In the genomic region with DNA sequence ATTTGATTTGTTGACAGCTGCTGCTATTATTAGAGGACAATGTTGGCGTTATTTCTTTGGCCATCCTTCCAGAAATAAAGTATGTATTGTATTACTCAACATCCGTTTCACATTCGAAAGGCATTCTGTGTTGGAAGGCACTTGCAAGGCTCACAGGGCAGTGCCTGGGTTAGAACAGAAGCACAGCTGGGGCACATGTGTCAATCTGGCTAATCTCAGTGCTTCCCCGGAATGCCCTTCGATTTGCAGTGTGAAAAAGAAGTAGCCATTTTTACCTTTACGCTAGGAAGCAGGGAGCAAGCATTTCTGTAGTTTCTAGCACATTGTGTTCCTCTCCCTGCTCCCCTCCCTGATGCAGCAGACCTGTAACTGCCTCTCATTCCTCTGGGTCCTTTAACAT, we compare ENCODE assay signal across 10 mouse cellular contexts. TPM values are rescaled to one million over a fixed set of nuclear protein-coding genes. Genes with fewer than 3 reads are reported as not detected.
DNase-seq lines count a peak whose midpoint lies in the region; ATAC-seq and TF ChIP-seq lines count a peak whose summit lies in the region.
"Had no signal": no experiment of that assay in that cellular context is flagged by ENCODE, and none has a peak within 500 bp of the region (broad histone marks: within the 10 kb centered on the region; RNA-seq: fewer than 3 reads in every experiment).

No protein-coding gene starts in this region.

- peak overlapping the region; percentile 43; the same call in 1 of the 2 replicates for H3K27ac ChIP-seq in layer of hippocampus, adult 2 months
- peak overlapping the region; percentile 87 for H3K27ac ChIP-seq in heart, embryonic 13.5 days (replicated peaks)
- no peak overlapping the region for H3K27ac ChIP-seq in hindbrain, embryonic 16.5 days (ENCODE audit: low read depth, low read length)
- H3K27ac ChIP-seq: midbrain, embryonic 13.5 days had no signal

- DNase-seq in layer of hippocampus, adult 2 months (ENCODE audit: low spot score in 2 of 2), result no peak
- no peak for DNase-seq in layer of hippocampus, postnatal 14 days (ENCODE audit: low spot score in 2 of 2)
- DNase-seq in brain, adult 2 months (ENCODE audit: low read depth, low spot score), result peak; percentile 43
- DNase-seq in lung, postnatal 10 days, result peak; percentile 31
- no peak for DNase-seq in frontal cortex, postnatal 25 days (ENCODE audit: low spot score in 2 of 2)
- DNase-seq in left cerebral cortex, postnatal 14 days (ENCODE audit: low spot score in 2 of 2), result no peak

- WGBS in heart, embryonic 13.5 days, result 32% methylated on average over 6 of the region's 6 CpGs
- 72% methylated on average over 6 of the region's 6 CpGs for WGBS in hindbrain, embryonic 16.5 days

- no peaks in the 10 kb centered on the region for H3K27me3 ChIP-seq in heart, embryonic 13.5 days (replicated peaks)
- H3K27me3 ChIP-seq in hindbrain, embryonic 16.5 days (replicated peaks; ENCODE audit: control insufficient read depth, insufficient read depth, low read length), result no peaks in the 10 kb centered on the region
- H3K27me3 ChIP-seq: midbrain, embryonic 13.5 days had no signal

- H3K9ac ChIP-seq in heart, embryonic 13.5 days, result peak overlapping the region; percentile 65
- H3K9ac ChIP-seq in hindbrain, embryonic 16.5 days (ENCODE audit: low read depth, low read length), result no peak overlapping the region; the same call in 1 of the 2 replicates
- H3K9ac ChIP-seq: midbrain, embryonic 13.5 days had no signal

- peak overlapping the region; percentile 74 for H3K4me2 ChIP-seq in heart, embryonic 13.5 days
- no peak overlapping the region; the same call in 1 of the 2 replicates for H3K4me2 ChIP-seq in hindbrain, embryonic 16.5 days (ENCODE audit: low read length)
- H3K4me2 ChIP-seq: midbrain, embryonic 13.5 days had no signal

- H3K36me3 ChIP-seq in heart, embryonic 13.5 days, result no peaks in the 10 kb centered on the region
- no peaks in the 10 kb centered on the region for H3K36me3 ChIP-seq in hindbrain, embryonic 16.5 days (ENCODE audit: control insufficient read depth, insufficient read depth, low read length)
- H3K36me3 ChIP-seq: midbrain, embryonic 13.5 days had no signal

- no peak for TF ChIP-seq CTCF in layer of hippocampus, adult 2 months (conservative IDR thresholded peaks at IDR 0.05)

- no peak overlapping the region for H3K4me3 ChIP-seq in layer of hippocampus, adult 2 months
- peak overlapping the region; percentile 29 for H3K4me3 ChIP-seq in heart, embryonic 13.5 days
- no peak overlapping the region for H3K4me3 ChIP-seq in hindbrain, embryonic 16.5 days (ENCODE audit: low read length)
- H3K4me3 ChIP-seq: midbrain, embryonic 13.5 days had no signal

- H3K4me1 ChIP-seq in heart, embryonic 13.5 days, result peaks cover 42% of the 10 kb centered on the region
- peaks cover 7% of the 10 kb centered on the region for H3K4me1 ChIP-seq in hindbrain, embryonic 16.5 days (ENCODE audit: control insufficient read depth, insufficient read depth, low read depth, low read length)
- H3K4me1 ChIP-seq: midbrain, embryonic 13.5 days had no signal

- intact Hi-C loops in left cerebral cortex, postnatal 14 days (cut with DNase I), result loop anchor here (5.0 kb wide), 2 partner anchors 221 to 311 kb away; no protein-coding TSS in a partner anchor

- no peaks in the 10 kb centered on the region for H3K9me3 ChIP-seq in heart, embryonic 13.5 days
- H3K9me3 ChIP-seq in hindbrain, embryonic 16.5 days (ENCODE audit: control insufficient read depth, low read length), result no peaks in the 10 kb centered on the region
- H3K9me3 ChIP-seq: midbrain, embryonic 13.5 days had no signal

- ATAC-seq in heart, embryonic 13.5 days (ENCODE audit: extremely low read depth, insufficient number of reproducible peaks, low FRiP score, low TSS enrichment), result no peak
- no peak for ATAC-seq in hindbrain, embryonic 16.5 days
- ATAC-seq: midbrain, embryonic 13.5 days had no signal

RNA-seq across cellular contexts. Expression of gene Ifit2, which starts 2.5 kb away (rescaled TPM):
- 1 to 10 TPM; 4.4 to 5.6 TPM for total RNA-seq in layer of hippocampus, adult 2 months (2021)
- total RNA-seq in layer of hippocampus, postnatal 14 days (2021), result 1 to 10 TPM; 3.2 to 4.3 TPM
- 6.2 and 8.0 TPM in 2 replicates for polyA plus RNA-seq in heart, embryonic 13.5 days (2015; fragmentation: Nextera tagmentation; extraction: Ambion mirVana)
- 1 to 10 TPM; 7.7 TPM for total RNA-seq in left cerebral cortex, postnatal 14 days (2021)
- 7.0 and 7.2 TPM in 2 replicates for polyA plus RNA-seq in hindbrain, embryonic 16.5 days (2015; fragmentation: Nextera tagmentation; extraction: Ambion mirVana)

RNA-seq across cellular contexts. Expression of gene Lipa, which starts 25.7 kb away (rescaled TPM):
- total RNA-seq in layer of hippocampus, adult 2 months (2021), result 10 to 100 TPM; 16.6 to 20.0 TPM
- 10 to 100 TPM; 16.1 to 19.3 TPM for total RNA-seq in layer of hippocampus, postnatal 14 days (2021)
- 31.1 and 33.9 TPM in 2 replicates for polyA plus RNA-seq in heart, embryonic 13.5 days (2015; fragmentation: Nextera tagmentation; extraction: Ambion mirVana)
- total RNA-seq in left cerebral cortex, postnatal 14 days (2021), result 10 to 100 TPM; 15.7 to 18.6 TPM
- 24.6 and 25.2 TPM in 2 replicates for polyA plus RNA-seq in hindbrain, embryonic 16.5 days (2015; fragmentation: Nextera tagmentation; extraction: Ambion mirVana)

RNA-seq across cellular contexts. Expression of gene Ifit3, which starts 30.3 kb away (rescaled TPM):
- total RNA-seq in layer of hippocampus, adult 2 months (2021), result 1 to 10 TPM; 1.9 to 4.0 TPM
- total RNA-seq in layer of hippocampus, postnatal 14 days (2021), result 1 to 10 TPM in 1 of 2 experiments, under 1 TPM in 1; 0.95 to 1.2 TPM
- polyA plus RNA-seq in heart, embryonic 13.5 days (2015; fragmentation: Nextera tagmentation; extraction: Ambion mirVana), result 1.5 and 1.6 TPM in 2 replicates
- 1 to 10 TPM; 1.5 to 2.1 TPM for total RNA-seq in left cerebral cortex, postnatal 14 days (2021)
- 1.1 and 2.3 TPM in 2 replicates for polyA plus RNA-seq in hindbrain, embryonic 16.5 days (2015; fragmentation: Nextera tagmentation; extraction: Ambion mirVana)
- total RNA-seq: MEL had no signal

RNA-seq across cellular contexts. Expression of gene Ifit1bl1, which starts 48.7 kb away (rescaled TPM):
- total RNA-seq in layer of hippocampus, adult 2 months (2021), result 1 to 10 TPM; 1.3 to 1.9 TPM
- total RNA-seq in layer of hippocampus, postnatal 14 days (2021), result 1 to 10 TPM; 1.3 to 1.4 TPM
- polyA plus RNA-seq in heart, embryonic 13.5 days (2015; fragmentation: Nextera tagmentation; extraction: Ambion mirVana), result 1.5 and 1.6 TPM in 2 replicates
- total RNA-seq in left cerebral cortex, postnatal 14 days (2021), result 1 to 10 TPM; 1.6 to 2.2 TPM
- 1.4 TPM in 2 replicates for polyA plus RNA-seq in hindbrain, embryonic 16.5 days (2015; fragmentation: Nextera tagmentation; extraction: Ambion mirVana)
- total RNA-seq: MEL had no signal

RNA-seq across cellular contexts. Expression of gene Ifit3b, which starts 54.7 kb away (rescaled TPM):
- 1 to 10 TPM; 1.0 to 1.7 TPM for total RNA-seq in layer of hippocampus, adult 2 months (2021)
- total RNA-seq in layer of hippocampus, postnatal 14 days (2021), result under 1 TPM; 0.43 to 0.81 TPM
- polyA plus RNA-seq in heart, embryonic 13.5 days (2015; fragmentation: Nextera tagmentation; extraction: Ambion mirVana), result 0.37 and 1.0 TPM in 2 replicates
- 1 to 10 TPM; 1.2 to 1.3 TPM for total RNA-seq in left cerebral cortex, postnatal 14 days (2021)
- 0.14 and 0.25 TPM in 2 replicates for polyA plus RNA-seq in hindbrain, embryonic 16.5 days (2015; fragmentation: Nextera tagmentation; extraction: Ambion mirVana)
- total RNA-seq: MEL had no signal

Comparison
In these comparisons a context has a peak if more than half of its experiments do, and no peak if none do; other contexts are left out.
1. DNase-seq: peak in brain, adult 2 months (single experiment) and lung, postnatal 10 days (single experiment); none in layer of hippocampus, adult 2 months (0 of 2), layer of hippocampus, postnatal 14 days (0 of 2), frontal cortex, postnatal 25 days (0 of 2) and left cerebral cortex, postnatal 14 days (0 of 2).